Mouse (Mus musculus) gonadal fat pad, adult 2 months (tissue): ENCODE measurements around the gene S100a13. TPM values are rescaled to one million over a fixed set of nuclear protein-coding genes. Genes with fewer than 3 reads are reported as not detected.

Experiments used
- DNase-seq: peaks from one replicate; pipeline ENCODE4 v3.0.0-alpha.2; 2012; ENCODE audit warnings: low read depth
- polyA plus RNA-seq: library from polyadenylated mRNA; depleted of rRNA; stranded (reverse); fragments of >200 nt; gene quantifications from 2 replicates; pipeline ENCODE4 v1.2.3, GENCODE M21; 2012

Gene S100a13
- polyA plus RNA-seq, 1 experiment = 97.9 TPM

DNA sequence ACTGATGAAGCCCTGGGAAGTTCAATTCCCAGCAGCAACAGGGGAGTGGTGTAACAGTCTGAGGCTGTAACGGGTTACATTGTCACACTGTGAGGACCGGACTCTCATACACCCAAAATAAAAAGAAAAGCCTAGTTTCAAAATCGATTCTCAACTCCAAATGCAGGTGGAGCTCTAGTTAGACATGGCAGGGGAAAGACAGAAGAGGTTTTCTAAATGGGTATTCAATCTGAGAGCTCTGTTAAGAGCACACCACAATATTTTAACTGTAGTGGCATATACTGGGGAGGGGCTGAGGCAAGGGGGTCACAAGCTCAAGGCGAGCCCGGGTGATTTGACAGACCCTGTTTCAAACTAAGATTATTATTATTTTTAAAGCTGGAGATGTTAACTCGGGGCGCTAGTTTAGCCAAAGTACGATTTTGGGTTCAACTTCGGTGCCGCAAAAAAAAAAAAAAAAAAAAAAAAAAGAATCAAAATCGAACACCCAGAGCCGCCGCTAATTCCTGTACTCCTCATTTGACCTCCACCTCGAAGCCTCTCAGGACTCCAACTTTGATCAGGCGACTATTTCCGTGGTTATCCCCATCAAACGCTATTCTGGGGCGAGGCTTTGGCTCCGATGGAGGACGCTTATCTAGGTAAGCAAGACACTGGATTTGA, 5.8 kb upstream of the S100a13 start:
- DNase-seq = no peak

DNA sequence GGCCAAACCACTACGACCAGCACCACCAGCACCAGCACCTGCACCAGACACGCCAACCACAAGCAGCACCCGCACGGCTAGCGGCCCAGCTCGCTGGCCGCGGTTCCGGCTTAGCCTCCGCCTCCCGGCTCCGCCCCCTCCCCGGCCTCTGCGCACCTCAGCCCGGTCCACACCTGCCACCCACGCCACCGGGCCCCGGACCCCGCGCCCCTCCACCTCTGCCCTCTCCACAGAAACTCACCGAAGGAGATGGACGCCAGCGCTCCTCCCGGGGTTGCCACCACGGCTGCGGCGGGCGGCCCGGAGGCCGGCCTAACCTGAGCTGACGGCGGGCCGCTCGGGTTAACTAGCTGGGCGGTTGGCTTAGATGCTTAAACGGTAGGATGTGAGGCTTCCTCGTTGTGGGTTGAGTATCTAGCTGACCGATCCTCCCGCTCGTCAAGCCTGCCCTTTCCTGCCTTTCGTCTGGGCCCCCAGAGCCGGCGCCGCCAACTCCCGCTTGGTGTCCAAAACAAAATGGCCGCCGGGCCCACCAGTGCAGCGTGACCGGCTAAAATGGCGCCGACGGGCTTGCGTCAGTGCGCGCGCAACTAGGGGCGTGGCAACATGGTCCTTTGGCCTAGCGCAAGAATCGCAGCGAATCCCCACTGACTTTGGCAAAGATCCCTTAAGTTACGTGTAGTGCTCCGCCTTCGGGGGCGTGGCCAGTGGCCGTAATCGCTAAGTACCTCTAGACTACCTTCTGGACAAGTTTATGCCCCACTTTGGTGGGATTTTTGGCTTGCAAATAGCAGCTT, 5.1 kb upstream of the S100a13 start, which contains the start of gene Chtop:
Chtop (minus strand) TSS at position 549 of the 797 bp plus-strand sequence.
- no peak for DNase-seq

DNA sequence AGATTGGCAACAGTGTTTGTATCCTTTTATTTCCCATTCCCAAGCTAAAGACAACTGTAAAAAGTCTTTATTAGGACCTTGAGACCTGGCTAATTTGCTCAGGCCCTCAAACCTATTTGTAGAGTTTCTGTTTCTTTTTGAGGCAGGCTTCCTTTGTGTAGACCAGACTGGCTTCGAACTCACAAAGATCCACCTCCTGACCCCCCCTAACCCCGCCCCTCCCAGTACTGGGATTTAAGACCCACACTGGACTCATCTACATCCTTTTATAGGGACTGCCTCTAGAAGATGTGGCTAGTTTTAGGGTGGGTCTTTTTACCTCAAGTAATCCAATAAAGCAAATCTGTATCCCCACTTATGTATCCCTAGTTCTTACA, 4.5 kb upstream of the S100a13 start:
- no peak for DNase-seq

DNA sequence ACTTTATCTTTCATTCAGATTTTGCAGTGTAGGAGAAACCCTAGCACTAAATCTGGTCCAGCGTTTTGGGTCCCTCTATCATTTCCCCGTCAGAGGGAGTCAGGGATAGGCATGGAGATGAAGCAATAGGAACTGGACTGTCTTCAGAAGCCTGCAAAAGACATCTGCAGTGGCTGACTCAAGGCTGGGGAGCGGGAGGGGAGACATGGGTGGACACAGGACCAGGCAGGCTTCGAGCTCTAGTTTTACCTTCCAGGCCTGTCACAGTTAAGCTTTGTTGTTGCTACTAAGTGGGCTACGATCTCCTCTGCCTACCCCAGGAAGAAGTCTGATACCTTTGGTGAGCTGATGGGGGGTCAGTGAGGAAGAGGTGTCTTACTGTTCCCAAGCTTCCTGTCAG, 2.0 kb upstream of the S100a13 start:
- no peak for DNase-seq

DNA sequence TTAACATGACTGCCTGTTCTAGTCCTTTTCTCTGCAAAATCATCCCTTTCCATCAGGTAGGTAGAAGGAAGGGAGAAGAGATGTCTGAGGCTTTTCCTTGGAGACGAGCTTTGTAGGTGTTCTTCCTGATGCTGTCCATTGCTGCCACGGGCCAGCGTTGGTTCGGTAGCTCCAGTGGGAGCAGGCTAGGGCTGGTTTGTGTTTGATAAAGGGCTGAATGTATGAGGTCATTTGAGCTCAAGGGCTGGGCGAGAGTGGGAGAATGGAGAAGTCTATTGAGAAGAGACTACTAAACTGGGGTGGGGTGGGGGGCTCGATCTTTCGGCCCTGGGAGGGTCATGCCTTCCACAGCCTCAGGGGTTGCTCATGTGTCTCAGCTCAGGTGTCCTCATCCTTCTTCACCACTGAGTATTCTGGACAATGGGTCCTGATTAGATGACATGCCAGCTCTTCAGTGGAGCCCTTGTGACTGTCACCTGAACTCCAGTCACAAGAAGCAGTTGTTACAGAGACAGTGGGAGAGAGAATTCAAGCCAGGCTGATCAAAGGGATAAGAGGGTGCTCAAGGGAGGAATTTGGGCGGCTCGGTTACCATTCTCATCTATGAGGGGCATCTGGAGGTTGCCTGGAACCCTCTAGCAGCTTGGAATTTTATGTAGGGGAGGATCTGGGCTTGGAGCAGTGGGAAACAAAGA, 1.1 kb upstream of the S100a13 start:
- DNase-seq = no peak

DNA sequence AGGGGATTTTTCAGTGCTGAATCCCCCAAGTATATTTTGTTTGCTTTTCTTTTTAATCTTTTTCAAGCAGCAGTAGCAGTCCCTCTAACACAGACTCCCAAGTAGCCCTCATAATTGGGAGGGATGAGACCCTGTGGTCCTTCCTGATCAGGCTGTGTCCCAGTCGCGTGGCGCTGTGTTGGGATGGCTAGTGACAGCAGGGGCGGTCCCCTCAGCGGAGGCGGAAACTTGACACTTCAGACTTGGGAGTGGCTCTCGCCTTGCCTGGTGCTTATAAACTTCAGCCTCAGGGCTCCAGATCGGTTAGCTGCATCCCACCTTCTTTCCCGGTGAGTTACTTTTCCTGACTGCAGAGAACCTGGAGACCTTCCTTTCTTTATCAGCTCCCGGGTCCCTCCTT, 456 bp downstream of the S100a13 start:
- no peak for DNase-seq

DNA sequence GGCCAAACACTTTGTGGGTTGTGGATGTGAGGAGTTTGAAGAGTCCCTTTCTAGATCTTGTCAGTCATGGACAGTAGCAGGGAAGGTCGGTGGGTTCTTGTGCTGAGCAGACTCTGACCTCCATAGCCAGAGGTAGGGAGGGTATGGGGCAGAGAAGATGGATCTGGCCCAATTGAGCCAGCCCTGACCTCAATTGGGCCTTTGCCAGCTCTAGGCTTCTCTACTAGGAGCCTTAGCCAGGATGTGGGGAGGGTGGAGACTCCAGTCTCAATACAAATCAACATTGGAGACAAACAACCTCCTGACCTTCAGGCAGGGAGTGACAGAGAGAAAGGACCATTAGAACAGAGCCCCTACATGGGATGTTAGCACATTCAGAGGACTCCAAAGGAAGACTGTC, 1.0 kb downstream of the S100a13 start:
- DNase-seq = no peak

DNA sequence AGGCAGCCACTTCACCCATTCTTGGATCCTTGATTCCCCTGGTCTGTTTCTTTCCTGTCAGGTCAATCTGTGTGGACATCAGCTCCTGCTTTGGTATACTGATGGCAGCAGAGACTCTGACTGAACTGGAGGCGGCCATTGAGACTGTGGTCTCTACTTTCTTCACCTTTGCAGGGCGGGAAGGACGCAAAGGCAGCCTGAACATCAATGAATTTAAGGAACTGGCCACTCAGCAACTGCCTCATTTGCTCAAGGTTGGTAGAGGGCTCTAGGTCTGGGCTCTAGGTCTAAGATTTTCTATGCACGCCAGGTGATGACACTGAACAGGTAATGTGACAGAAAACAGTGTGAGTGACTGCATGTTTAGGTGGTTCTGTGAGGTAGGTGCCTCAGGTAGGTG, 1.6 kb downstream of the S100a13 start:
- no peak for DNase-seq

DNA sequence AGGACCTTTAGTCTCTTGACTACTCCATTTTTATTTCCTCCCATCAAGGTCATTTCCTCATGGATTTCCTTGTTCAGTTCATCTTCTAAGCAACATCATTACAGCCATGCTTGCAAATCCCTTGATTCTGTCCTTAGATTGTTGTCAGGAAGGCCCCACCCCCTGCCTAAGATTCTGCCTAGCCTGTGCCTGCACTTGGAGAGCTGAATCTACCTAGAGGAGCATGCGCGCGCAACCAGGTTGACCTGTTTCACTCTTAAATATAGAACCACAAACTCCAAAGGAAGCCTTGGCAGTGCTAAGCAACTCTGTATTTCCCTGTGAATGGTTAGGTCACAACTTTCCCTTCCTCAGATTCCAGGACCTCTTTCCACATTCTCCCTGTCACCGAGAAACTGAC, 3.5 kb downstream of the S100a13 start:
- DNase-seq = no peak

DNA sequence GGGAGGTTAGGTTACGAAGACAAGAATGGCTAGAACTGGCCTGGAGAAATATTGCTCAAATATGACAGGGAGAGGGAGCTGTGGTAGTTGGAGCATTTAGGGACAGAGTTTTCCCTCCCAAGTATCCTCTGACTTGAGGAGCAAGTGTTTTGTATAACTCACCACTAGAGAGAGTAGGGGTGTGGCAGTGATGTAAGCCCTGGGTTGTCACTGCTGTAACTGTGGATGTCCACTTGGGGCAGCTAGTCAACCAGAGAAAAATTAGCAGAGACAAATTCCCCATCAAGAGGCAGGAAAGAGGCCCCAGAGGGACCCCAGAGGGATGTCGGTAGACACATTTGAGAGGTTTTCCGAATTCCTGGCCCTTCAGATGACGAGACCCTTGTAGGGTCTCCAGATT, 11.2 kb downstream of the S100a13 start:
- DNase-seq = no peak

DNA sequence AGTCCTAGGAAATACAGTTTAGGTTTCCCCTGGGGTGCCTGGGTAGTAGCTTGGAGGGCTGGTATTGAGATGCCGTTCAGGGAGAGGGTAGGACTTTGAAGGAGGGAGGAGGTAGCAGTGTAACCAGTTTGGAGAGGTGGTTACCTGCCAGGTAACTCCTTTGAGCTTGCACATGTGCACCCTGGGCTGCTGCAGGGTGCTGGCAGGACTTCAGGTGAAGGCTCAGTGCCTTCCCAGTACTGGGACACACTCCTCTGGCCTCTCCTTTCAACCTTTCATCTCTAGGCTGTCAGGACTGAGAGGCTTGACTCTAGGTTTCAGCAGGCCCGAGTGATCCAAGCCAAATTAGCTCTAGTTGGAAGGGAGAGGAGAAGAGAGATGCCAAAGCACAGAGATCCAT, 11.8 kb downstream of the S100a13 start:
- DNase-seq = no peak

DNA sequence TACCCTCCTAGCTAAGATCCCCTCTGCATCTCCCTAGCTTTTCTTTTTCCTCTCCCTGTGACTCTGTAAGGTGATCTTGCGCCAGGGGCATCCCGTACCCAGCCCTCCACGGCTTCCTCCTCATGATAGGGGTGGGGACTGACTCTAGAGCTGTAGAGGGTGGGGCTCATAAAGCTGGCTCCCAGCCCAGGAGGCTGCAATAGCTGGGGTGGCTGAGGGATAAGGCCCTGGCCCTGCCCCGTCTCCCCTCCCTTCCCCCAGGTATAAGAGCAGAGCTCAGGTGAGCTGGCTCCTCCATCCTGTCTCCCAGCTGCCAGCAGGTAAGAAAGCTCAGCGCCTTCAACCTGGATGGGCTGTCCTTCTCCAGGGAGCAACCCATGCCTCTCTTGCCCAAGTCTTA, 12.3 kb downstream of the S100a13 start, which contains the start of gene S100a14:
S100a14 (plus strand) TSS at position 277 of the 400 bp plus-strand sequence.
- DNase-seq = no peak

DNA sequence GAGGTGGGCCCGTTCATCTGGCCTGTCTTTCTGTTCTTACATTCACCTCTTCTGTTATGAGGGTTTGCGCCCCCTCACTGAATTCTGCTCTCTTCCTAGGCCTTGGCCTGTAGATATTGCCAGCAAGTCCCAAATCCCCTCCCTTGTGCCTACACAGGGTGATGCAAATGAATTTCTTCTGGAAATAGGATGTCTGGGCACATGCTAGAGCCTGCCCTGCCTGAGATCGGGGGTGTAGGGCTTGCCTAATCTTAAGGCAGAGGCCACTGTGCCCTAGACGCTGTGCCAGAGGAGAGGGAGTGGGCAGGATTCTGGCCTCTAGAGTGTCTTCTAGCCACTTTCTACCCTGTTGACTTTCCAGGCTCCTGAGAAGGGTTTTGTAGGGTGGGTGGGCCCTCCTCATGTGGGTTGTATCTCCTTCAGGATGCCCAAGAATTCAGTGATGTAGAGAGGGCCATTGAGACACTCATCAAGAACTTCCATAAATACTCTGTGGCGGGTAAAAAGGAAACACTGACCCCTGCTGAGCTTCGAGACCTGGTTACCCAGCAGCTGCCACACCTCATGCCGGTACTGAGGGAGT, 13.1 kb downstream of the S100a13 start:
- no peak for DNase-seq

DNA sequence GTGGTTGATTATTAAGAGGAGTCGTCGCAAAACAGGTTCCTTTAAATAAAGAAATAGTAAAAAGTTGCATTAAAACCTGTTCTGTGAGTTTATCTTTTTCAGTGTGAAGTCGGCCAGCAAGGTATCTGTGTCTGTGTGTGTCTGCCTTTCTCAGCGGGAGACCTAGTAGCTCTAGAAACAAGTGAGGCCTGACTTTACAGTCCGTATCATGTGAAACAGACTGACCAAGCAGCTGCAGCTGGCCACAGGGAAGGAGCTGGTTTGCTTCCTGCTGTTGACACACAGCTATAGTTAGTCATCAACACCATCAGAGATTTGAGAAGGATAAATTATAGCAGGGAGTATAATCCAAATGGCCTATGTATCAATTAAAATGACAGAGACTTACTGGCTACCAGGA, 17.5 kb downstream of the S100a13 start:
- DNase-seq = no peak

DNA sequence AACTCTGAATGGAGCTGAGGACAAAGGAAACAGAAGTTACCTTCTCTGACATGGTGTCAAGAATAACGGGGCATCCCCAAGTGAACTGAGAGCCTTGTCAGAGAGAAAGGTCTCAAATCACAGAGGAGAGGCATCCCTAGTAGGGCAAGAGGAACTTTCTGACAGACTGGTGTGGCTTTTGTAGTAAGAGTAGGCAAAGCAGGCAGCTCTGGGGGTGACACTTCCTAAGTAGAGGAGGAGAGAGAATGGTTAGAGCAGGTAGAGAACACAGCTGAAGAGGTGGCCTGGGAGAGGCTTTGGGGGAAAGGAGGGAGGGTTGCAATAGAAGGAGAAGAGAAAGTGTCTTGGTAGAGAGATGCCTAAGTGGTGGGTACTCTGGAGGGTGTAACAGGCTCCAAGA, 21.2 kb downstream of the S100a13 start:
- DNase-seq = no peak

DNA sequence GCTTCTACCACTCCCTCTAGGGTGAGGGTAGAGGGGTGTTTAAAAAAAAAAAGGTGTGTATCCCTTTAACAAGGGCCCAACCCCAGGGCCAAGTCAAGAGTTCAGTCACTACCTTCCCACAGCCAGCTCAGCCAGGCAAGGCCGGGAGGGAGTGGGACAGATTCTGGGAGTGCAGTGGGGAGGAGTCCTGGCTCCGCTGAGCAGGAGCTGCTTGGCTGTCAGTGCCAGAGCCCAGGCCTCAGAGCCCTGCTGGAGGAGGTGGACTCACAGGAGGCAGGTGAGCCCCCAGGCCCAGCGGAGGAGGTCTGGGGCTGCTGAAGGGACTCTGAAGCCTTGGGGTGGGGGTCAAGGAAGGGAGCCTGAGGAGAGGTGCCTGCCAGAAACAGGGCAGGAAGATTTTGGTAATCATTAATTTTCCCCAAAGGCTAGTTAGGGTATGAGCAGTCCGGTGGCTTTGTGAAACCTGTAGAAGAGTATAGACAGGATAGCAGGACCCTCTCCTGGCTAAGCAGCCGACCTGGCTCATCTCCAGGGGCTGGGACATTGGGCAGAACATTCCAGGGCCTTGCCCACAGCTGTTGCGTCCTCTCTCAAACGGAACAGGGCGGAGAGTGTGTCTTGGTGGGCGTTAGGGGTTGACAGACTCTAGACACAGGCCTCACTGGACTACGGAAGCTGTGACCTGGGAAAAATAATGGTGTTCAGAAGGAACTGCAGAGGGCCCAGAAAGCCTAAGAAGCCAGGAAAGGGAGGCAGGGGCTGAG, 23.1 kb downstream of the S100a13 start, which contains the start of gene S100a16:
S100a16 (plus strand) TSS at position 114 of the 764 bp plus-strand sequence.
- DNase-seq = no peak

DNA sequence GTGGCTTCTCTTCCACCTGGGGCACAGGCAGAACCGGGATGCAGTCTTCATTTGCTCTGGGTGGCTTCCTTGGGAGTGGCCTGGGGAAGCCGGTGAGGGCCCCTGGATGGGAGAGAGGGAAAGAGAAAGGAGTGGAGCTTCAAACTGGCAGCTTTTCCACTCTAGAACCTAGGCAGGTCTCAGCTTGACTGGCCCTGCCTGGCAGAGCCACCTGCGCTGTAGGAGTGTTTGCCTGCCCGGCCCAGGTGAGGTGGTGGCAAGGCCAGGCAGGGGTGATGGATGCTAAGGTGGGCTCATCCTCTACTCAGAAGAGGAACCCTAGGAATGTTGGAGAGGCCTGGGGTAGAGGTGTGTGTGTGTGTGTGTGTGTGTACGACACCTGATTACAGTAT, 23.7 kb downstream of the S100a13 start:
- DNase-seq = no peak

DNA sequence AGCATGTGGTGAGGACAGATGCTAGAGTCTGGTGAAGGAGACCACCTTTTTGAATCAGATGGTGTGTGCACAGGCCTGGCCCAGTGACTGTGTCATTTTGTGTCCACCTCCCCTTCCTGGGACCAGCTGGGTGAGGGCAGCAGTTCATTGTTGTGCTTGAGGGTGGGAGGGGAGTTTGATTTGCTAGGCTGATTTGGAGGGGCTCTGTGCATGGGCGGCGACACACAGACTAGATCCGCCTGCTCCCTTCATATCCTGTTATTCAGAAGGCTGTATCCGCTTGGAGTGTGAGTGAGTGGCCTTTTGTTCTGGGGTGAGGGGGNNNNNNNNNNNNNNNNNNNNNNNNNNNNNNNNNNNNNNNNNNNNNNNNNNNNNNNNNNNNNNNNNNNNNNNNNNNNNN, 26.7 kb downstream of the S100a13 start:
- DNase-seq = no peak

DNA sequence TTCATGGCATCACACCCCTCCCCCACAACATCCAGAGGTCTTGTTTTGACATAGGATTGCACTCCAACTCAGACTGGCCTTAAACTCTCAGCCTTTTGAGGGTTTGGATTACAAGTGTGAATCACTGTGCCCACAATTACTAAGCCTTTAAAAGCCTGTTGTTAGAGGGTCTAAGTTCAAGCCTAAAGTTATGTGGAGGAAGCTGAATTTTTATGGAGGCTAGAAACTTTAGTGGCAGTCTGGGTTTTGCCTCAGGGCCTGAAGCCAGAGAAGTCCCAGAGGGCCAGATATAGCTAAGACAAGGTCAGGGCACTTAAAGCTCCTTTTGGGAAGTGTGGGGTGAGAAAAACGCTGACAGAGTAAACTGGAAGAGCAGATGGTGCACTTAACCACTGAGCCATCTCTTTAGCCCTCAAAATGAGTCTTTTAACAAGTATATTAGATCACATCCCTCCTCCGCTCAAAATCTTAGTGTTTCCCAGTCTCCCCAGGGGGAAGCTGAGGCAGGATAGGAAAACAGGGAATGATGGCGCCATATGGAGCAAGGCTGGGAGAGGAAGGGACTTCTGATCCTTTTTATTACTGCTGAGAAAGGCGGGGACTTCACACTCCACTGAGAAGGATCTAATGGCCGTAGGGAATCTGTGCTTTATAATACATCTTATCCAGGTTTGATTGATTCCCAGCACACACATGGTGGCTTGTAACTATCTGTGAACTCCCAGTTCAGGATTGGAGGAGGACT, 35.6 kb downstream of the S100a13 start:
- DNase-seq = no peak

DNA sequence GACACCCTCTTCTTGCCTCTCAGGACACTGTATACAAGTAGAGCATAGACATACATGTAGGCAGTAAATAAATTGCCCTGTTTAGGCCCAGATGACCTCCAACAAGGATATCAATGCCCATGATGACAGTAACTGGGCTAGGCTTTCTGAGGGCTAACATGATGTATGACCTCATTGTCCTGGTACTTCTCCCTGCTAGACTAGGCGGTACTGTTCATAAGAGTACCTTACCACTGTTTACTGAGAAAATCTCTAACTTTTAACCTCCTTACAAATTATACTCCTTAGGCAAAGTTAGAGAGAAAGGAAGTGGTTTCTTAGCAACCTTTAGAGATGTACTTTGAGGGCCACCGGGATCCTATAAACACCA, 36.2 kb downstream of the S100a13 start:
- no peak for DNase-seq

DNA sequence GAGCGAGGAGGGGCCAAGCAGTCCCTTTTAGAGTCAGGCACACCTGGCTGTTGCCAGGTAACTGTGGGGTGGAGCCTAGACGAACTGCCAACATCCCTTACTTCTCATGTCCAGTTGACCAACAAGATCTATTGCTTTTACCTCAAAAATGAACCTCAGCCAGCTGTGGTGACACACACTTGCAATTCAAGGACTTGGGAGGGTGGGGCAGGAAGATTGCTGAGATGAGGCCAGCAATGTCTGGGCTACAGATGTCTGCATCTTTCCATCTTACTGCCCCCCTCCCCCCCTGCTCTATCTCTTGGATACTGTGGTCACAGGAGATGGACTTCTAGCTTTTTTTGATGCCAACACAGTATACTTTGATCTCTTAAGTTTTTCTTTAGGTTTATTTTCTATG, 38.0 kb downstream of the S100a13 start:
- DNase-seq = no peak
